Mouse (Mus musculus): ENCODE data around the gene Pkp4. TPM values are rescaled to one million over a fixed set of nuclear protein-coding genes. Genes with fewer than 3 reads are reported as not detected.
A peak's percentile ranks its signal among the peaks of the same experiment; 100 is the strongest.

Gene Pkp4
- total RNA-seq, 2 experiments from 2014 or later = 293 to 303 TPM

DNA sequence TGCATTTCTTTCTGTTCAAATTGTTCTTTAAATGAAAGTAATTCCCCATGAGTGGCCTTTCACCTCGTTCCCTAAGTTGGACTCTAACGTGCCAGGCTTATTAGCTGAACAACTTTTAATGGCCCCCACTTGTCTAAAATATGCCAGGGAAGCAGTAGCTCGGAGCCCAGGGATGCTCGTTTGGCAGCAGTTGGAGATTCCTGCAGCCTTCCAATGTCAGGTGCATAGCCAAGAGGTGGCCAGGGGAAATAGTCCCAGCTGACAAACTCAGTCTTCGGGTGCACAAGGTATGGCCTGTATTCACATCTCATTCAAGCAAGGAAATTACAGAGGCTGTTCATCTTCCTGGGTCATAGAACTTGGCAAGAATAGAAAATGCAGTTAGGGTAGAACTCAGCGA lies 112.1 kb downstream of the Pkp4 start:
- no peak for DNase-seq

DNA sequence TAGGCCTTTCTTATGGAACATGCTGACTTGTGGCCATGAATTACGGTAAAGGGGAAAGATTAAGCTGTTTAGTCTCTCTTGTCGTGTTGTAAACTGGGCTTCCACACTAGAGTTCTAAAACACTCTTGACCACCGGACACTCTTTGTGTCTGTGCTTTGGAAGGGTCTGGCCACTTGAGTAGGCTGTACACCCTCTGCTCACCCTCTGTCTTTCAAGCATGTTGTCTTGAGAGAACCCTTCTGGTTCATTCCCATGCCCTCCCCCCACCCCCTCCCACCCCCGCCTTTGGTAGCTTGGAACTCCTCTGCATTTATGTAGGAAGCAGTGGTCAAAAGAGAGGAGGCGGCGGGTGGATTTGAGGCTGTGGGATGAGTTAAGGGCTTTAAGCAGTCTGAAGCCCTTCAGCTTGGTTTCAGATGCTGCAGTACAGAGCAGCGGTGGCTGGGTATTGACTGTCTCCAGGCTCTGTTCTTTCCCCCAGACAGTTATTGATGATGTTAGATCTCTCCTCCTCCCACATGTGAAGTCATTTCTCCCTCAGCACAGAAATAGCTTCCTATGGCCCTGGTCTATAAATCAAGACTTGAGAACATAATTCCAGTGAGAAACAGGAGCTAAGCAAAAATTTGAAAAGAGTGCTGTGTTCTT lies 120.4 kb downstream of the Pkp4 start:
- no peak for DNase-seq

DNA sequence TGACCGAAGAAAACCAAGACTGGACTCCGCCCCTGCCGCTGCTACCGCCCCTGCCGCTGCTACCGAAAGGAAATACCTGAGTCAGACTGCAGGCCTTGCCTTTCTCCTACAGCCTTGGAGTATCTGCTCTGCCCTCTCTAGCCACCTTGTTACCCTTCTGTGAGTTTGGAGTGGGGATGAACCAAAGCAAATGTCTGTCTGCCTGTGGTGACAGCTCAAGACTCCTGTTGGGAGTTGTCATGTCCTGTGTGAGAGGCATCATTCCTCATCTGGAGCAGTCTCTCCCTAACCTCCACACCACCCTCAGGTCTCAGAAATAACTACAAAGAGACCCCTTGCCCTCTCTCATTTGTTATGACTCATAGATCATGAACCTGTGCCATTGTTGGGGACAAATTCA lies 122.3 kb downstream of the Pkp4 start:
- DNase-seq = no peak

DNA sequence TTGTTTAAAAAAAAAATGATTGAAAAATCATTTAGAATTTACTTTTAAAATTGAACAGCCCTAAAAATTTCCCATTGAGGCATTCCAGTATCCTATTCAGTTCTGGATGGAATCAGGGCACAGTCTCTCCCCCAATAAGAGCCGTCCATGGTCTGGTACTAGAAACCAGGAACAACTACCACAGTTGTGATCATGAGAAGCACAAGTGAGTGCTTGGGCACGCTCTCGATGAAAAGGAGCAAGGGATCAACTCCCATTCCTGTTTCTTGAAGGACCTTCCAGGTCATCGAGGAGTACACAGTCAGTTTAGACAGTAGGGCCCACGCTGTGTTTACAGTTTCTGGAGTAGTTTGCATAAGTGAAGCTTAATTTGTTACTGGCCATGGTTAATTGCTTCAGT lies 123.6 kb downstream of the Pkp4 start:
- no peak for DNase-seq

DNA sequence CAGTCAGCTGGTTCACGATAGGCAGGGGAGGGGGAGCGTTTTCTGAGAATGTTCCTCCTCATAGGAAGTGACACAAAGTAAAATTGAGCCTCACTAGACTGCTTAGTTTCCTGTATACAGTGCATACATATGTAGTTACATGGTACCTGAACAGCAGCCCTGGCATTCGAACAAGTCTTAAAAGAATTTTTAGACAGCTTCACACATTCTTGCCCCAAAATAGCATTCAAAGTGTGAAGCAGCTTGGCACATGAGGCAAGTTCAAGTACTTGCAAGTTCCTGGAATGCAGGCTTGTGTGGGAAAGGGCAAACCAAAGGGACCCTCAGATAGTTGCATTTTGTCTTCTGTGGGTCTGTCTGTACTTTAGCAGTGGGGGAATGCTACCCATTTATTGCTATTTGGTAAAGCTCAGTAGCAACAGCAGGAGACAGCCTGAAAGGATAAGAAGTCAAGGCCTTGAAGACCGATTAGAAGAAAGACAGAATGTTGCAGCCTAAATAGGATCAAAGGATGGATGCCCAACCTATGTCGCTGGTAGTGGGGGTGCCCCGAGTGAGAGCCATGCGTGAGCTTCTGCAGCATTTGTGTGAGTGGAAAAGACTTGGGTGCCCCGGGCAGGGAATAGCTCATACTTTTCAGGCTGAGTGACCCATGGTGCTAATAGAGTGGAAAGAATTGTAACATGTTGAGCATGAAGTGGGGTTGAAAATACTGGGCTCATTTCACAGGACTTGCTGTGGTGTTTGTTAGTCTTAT lies 124.3 kb downstream of the Pkp4 start:
- no peak for DNase-seq

DNA sequence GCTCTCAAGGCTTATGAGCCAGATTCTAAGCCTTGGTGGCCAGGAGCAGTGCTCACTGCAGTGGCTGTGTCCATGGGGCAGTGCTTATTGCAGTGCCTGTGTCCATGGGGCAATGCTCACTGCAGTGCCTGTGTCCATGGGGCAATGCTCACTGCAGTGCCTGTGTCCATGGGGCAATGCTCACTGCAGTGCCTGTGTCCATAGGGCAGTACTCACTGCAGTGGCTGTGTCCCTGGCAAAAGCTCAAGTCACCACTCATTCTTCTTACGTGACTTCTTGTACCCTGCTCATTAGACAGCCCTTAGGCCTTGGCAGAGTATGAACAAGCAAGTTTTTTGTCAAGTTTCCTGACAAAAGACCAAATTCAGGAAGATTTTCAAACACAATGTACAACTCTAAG lies 124.9 kb downstream of the Pkp4 start:
- no peak for DNase-seq

DNA sequence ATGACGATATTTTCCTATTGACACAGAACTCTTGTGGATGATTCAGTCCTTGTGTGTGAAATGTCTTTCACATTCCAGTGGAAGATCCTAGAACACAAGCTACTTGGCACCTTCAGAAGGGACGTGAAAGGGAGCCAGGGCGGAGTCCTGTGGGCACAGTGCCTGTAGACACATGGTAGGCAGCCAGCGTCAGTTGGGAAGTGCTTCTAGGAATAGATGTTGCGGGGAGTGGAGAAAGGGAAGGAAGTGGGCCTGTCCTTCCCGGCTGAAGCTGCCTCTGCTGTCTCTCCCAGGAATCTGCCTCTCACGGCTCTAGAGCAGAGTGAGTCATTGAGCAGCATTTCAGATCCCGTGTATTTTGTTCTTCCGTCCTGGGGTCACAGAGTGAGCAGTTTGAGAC lies 125.6 kb downstream of the Pkp4 start:
- peak; percentile 57 to 61 for DNase-seq

DNA sequence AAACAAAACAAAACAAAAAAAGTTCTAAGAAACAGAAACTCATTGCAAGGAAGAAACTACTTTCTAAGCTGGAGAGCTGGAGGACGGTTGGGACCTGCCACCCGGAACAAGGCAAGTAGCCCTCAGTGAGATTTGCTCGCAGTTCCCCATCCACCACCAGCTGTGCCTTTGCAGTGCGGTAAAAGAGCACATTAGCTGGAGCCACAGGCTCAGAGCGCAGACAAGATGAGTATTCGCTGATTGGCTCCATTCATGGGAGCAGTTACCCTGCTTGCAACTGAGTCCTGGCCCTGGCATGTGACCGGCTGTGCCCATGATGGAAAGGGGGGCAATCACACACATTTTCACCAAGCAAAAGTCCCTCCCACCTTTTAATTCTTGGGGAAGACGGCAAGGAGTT lies 127.0 kb downstream of the Pkp4 start:
- DNase-seq = no peak

DNA sequence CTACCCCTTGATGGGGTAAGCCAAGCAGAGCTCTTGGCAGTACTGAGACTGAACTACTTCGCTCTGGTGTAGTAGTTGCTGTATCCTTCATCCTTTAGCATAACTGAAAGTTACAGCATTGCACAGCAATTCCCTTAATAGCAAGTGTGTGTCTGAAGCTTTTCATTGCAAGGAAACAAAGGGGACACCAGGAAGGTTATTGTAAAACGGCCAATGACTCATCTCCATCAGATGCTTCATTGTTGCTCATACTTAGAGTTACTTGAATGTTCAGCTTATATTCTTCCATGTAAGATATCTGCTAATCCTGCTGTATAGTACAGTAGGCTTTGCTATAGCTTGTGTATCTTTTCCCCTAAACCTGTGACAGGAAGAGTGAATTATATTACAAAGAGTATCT lies 128.8 kb downstream of the Pkp4 start:
- no peak for DNase-seq

DNA sequence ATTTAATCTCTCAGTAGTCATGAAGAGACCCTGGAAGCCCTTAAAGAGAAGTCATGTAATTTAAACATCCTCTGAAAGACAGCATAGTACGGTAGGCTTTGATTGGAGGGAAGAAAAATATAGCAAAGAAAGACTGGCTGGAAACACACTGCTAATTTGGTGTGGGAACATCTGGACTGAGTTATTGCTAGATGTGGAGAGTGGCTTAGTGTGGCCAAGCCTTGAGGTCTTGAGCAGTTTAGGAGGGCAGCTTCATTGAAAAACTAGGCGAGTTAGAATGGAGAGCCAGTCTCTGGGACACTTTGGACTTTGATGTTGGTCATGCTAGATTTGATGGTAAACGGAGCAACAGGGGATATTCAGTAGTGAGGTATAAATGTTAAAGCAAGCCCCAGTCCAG lies 129.7 kb downstream of the Pkp4 start:
- no peak for DNase-seq

DNA sequence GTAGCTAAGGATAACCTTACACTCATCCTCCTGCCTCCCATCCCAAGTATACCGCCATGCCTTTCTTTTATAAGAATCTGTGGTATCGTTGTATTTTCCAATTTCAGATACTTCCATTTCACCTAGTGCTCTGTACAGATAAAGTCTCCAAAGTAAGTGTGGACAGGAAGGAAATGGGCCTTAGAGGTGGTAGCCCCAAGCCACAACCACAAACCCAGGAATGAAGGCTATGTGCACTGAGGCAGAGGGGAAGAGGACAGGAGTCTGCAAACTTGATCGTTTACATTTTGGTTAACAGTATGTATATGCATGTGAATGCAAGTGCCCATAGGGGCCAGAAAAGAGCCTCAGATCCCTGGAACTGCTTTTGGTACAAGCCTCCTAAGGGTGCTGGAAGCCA lies 139.2 kb downstream of the Pkp4 start:
- no peak for DNase-seq

DNA sequence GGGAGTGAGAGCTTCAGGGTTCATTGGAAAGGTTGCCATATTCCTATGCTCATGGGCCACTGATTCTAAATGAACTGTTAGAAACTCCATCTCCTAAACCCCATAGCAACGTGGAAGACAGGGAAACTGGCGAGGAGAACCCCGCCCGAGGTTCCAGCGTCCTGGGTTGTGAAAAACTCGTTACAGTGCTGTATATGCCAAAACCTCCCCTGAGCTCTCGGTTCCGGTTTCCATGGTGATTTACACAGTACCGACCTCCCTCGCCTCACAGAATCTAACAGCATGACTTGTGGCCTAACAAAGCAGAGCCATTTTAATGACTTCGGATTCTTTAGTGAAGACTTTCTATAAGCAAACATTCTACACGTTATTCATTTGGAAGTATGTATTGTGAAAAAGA lies 141.0 kb downstream of the Pkp4 start:
- DNase-seq = peak in 1 of 2 experiments; percentile 27

DNA sequence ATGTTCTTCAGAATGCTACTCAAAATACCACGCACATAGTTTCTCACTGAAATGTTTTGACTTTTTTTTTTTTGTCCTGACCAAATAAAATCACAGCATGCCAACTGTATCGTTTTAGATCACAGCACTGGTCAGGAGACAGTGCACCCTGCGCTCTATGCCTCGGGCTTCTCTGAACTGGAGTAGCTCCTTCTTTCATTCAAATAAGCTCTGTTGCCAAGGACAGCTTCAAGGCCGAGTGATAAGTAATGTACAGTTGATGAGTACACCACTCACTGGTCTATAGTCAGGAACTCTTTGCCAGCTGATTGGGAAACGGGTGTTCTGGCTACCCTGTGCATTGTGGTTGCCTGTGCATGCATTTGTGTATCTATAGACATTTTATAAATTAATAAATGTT lies 141.8 kb downstream of the Pkp4 start:
- DNase-seq = no peak

DNA sequence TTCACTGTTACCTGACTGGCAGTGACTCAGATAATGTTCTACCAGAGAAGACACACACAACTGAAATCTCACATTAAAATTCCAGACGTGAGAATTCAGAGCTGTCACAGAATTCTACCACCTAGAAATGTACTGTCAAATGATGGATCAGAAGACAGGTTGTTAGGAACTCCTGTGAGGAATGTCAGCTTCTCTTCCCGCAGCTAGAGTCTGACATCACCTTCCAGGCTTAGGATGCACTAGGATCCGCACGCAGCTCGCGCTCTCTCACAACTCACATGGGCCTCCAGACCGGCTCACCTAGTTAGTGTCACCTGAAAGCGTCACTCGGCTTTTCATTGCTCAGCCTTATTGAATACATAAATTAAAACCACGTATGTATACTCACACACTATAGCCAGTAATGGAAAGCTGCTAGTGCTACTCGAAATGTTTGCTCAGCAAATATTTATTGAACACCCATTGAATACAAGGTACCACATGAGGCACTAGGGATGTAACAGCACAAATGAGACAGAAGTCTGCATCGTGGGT lies 142.9 kb downstream of the Pkp4 start:
- DNase-seq = no peak

DNA sequence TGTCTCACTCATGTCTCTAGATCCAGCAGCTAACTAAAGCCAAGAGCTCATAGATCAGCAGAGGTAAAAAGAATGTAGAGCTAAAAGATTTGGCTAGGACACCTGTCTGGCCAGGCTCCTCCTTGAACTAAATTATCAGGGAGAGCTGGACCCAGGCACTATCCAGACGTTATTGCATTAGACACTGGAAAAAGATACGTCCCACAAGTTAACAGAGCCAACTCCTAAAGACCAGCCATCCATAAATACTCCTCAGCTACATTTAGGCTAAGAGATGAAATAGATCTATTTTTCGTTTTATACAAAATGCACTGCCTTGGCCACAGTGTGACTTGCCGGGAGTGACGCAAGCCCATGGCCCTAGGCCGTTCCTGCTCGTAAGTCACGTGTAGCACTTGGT lies 146.7 kb downstream of the Pkp4 start:
- no peak for DNase-seq

DNA sequence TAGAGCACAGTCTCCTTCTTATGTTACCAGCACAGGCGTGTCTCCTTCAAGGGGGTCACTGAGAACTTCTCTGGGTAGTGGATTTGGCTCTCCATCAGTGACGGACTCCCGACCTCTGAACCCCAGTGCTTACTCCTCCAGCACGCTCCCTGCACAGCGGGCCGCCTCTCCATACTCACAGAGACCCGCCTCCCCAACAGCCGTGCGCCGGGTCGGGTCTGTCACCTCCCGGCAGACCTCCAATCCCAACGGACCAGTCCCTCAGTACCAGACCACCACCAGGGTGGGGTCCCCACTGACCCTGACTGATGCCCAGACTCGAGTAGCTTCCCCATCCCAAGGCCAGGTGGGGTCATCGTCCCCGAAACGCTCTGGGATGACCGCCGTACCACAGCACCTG lies 147.4 kb downstream of the Pkp4 start:
- no peak for DNase-seq

DNA sequence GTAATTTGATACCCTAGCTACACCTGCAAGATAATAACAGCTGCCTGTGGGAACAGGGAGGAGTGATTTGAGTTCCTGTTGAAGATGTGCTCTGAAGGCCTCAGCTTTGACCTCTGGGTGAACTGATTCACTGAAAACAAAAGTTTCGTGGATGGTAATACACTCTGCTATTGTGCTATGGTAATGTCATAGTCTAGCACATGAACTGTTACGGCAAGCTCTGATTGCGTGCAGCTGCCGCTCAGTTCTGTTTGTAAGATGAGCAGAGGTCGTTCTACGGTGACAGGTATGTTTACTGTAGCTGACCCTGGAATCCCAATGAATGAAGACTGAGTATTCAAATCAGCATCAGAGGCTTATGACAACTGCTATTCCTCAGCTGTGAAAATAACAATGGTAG lies 152.6 kb downstream of the Pkp4 start:
- DNase-seq = no peak

DNA sequence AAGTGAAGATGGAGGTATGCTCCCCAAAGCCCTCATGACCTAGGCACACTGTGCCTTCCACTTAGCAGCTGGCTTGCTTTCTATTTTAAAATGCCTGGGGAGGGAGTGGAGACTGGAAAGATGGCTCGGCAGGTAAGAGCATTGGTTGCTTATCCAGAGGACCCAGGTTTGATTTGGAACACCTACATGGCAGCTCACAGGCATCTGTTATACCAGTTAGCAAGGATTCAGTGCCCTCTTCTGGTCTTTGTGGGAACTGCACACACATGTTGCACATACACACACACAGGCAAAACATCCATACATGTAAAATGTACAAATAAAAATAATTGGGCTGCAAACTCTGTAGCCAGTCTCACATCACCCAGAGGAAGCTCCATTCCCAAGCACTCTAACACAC lies 158.0 kb downstream of the Pkp4 start:
- no peak for DNase-seq

DNA sequence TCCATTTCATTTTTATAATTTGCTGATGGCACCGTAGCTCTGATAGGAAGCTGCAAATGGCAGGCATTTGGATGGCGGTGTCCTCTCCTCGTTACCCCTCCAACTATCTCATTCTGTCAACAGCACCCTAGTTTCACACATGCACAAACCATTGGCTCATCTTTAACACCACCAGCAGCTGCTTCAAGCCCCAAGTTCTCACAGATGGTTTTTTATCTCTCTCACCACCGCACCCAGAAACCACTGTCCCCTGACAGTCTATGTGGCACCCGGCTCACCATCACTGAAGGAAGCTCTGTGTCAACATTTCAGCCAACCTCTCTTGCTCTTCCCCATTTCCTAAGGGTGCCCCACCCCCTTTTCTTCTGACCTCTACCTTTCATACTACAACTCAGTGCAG lies 167.3 kb downstream of the Pkp4 start:
- DNase-seq = no peak

DNA sequence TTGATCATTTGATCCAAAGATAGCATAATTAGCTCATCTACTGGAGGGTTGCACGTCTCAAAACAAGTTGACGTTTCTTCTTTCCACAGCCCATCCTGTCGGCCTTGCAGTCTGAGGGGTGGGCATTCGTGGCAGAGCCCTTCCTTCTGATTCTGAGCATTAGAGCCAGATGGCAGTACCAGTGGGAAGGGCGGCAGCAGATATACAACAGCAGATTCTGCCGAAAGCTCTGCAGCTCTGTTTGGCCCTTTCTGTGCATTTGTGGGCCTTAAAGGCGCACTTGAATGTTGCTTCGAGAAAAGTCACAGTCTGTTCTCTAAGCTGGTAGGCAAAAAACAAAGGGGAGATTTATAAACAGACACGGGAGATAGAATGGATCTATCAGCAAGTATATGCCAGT lies 170.4 kb downstream of the Pkp4 start:
- no peak for DNase-seq

DNA sequence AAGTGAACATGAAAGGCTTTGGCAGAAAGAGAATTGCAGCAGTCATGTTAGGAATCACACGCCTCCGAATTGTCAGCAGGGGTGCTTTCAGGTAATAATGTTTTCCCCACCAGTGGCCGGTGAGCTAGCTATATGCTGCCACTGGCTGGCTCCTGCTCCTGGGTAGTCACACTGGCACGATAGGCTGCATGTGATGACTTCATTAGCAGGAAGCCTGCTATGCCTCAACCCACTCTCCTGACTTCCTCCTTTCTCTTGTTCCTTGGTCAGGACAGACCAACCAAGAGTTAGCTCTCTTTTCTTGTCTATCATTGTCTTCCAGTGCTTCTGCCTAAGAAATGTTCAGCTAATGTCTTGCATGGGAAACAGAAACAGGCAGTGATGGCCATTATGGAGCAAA lies 171.9 kb downstream of the Pkp4 start:
- no peak for DNase-seq

DNA sequence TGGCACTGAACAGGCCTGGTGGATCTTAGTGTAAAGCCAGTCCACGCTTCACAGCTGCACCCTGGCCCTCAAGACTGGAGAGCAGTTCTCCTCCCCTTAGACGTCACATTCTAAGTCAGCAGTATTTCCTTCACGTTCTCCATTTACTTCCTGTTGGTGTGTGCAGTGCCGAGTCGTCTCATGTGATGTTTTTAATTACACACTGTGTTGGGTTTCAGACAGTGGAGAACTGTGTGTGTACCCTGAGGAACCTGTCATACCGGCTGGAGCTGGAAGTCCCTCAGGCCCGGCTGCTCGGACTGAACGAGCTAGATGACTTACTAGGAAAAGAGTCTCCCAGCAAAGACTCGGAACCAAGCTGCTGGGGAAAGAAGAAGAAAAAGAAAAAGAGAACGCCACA lies 177.9 kb downstream of the Pkp4 start:
- DNase-seq = no peak

DNA sequence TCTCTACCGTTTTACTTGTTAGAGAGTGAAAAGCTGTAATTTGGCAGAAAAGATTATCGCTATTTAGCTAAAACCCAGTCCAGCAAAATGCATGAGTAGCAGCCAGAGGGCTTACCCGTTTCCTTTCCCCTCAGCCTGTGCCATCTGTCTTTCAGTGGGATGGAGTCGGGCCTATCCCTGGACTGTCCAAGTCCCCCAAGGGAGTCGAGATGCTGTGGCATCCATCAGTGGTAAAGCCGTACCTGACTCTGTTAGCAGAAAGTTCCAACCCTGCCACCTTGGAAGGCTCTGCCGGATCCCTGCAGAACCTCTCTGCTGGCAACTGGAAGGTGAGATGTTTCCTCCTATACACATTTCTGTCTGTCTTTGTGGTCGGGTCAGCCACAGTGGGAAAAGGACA lies 178.3 kb downstream of the Pkp4 start:
- no peak for DNase-seq

DNA sequence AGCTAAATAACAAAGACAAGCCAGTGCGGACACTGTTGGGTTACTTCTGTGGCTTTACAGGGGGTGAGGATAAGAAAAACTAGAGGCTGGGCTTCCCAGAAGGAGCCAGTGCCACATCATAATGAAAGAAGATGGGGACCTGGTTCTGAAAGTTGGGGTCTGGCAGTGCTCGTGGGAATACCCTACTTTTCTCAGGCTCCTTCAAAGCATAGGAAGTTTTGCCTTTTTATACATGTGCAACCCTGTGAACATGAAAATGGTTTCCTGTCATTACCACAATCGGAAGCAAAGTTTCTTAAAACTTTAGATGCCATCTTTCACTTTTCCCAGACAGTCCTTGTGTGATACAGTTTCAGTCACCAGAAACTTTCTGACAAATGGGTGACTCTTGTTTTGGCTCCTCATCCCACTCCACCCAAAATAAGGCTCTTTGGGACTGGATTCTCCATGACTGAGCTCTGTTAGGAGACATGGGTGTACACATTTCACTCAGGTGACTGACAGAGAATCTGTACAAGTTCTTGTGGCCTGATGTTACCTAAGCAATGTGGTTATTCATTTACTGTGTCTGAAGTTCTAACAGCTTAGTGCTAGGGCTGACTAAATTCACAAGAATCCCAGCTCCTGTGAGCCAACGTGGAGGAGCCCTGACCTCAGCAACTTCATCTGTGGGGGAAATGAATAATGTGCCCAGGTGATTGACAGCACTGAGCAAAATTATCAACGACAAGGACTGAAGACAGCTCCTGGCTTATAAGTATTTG lies 179.3 kb downstream of the Pkp4 start:
- no peak for DNase-seq

Measured in layer of hippocampus, postnatal 36 days (tissue).